Mouse (Mus musculus) embryonic fibroblast, embryonic 13.5 days (primary cell): Measurements from ENCODE around the gene Hdac8.

Source experiments
- CTCF ChIP-seq: IDR thresholded peaks from 2 replicates; pipeline ENCODE4 v1.5.1; 2011; ENCODE audit warnings: mild to moderate bottlenecking, control low read depth, low read length, moderate library complexity, borderline replicate concordance; ENCODE audit not compliant: insufficient read depth
- POLR2A ChIP-seq: IDR thresholded peaks from 2 replicates; pipeline ENCODE4 v1.6.1; 2011; ENCODE audit warnings: low read depth, mild to moderate bottlenecking, control low read depth, low read length, moderate library complexity

DNA sequence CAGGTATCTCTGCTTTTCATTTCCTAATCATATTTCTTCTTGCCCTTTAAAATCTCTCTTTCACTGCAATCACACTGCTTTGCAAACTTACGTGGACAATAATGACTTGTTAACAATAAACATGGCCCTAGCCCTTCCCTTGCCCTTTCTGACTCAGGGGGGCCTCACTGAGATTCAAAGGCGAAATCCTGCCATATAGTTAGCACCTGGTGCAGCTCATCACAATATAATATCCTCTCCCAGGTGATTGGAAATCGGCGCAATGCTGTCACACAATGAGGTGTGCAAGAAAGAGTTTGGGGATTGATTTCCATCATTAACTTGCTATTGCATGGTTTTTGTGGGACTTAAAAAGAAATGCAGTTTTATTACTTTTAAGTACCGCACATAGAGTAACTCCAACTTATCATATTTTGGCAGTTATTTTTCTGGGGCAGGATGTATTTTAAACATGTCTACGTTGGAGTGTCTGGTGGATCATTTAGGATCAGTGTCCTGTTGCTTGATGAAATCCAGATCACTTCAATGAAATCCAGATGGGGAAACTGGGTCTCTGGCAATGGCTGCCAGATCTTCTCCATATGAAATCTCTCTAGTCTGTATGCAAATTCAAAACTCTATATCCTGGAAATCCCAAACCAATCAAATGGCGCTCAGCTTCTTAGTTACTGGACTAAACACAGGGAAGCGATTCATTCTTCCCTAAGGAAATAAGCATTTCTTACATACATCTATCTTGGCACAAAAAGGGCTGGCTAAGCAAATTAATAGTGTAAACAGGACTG, 86.6 kb downstream of the Hdac8 start:
- TF ChIP-seq POLR2A = no peak
- TF ChIP-seq CTCF = no peak
